Mouse (Mus musculus) telencephalon, adult 2 months (tissue): ENCODE measurements around the gene Hrasls5.

ENCODE experiments used
- DNase-seq: peaks from one replicate; pipeline ENCODE4 v3.0.0-alpha.2; 2011; ENCODE audit warnings: low read depth, low spot score

Gene Hrasls5

GRCm38 (mm10) chr19:7606801-7607689 lies 5.3 kb upstream of the Hrasls5 start, which contains the start of gene Lgals12:
Lgals12 (minus strand) TSS chr19:7607193.
- DNase-seq: peak; percentile 34

GRCm38 (mm10) chr19:7607690-7608201 lies 4.6 kb upstream of the Hrasls5 start:
- DNase-seq: no peak

- no peak for DNase-seq
Observed at GRCm38 (mm10) chr19:7613151-7613550, 810 bp downstream of the Hrasls5 start.

GRCm38 (mm10) chr19:7616231-7616930 lies 4.0 kb downstream of the Hrasls5 start:
- no peak for DNase-seq

GRCm38 (mm10) chr19:7617085-7617484 lies 4.7 kb downstream of the Hrasls5 start:
- DNase-seq: no peak

GRCm38 (mm10) chr19:7617696-7618095 lies 5.4 kb downstream of the Hrasls5 start:
- peak; percentile 32 for DNase-seq

GRCm38 (mm10) chr19:7633021-7633420 lies 20.7 kb downstream of the Hrasls5 start:
- no peak for DNase-seq

- no peak for DNase-seq
Observed at GRCm38 (mm10) chr19:7633786-7634185, 21.4 kb downstream of the Hrasls5 start.

GRCm38 (mm10) chr19:7648913-7649666 lies 36.7 kb downstream of the Hrasls5 start:
- no peak for DNase-seq

- no peak for DNase-seq
Observed at GRCm38 (mm10) chr19:7672033-7672432, 59.7 kb downstream of the Hrasls5 start.

GRCm38 (mm10) chr19:7687988-7688387 lies 75.6 kb downstream of the Hrasls5 start:
- DNase-seq: no peak
